In genomic region chr10:52235461-52235860, GRCm38 (mm10) we compare ENCODE assay signal across 10 mouse cellular contexts. TPM values are rescaled to one million over a fixed set of nuclear protein-coding genes. Genes with fewer than 3 reads are reported as not detected.
A peak's percentile ranks its signal among the peaks of the same experiment; 100 is the strongest.
DNase-seq lines count a peak whose midpoint lies in the region; ATAC-seq and TF ChIP-seq lines count a peak whose summit lies in the region.
"Had no signal": no experiment of that assay in that cellular context is flagged by ENCODE, and none has a peak within 500 bp of the region (broad histone marks: within the 10 kb centered on the region; RNA-seq: fewer than 3 reads in every experiment).

No protein-coding gene starts in this region.

- no peaks in the 10 kb centered on the region for H3K27me3 ChIP-seq in heart, embryonic 12.5 days (replicated peaks)
- H3K27me3 ChIP-seq in E14TG2a.4 (ENCODE audit: insufficient read depth, low read length), result no peaks in the 10 kb centered on the region
- H3K27me3 ChIP-seq in forebrain, embryonic 15.5 days, result no peaks in the 10 kb centered on the region
- peaks cover 3% of the 10 kb centered on the region; the same call in 1 of the 2 replicates for H3K27me3 ChIP-seq in limb, embryonic 13.5 days

- H3K4me3 ChIP-seq in heart, embryonic 12.5 days, result no peak overlapping the region
- H3K4me3 ChIP-seq in E14TG2a.4 (replicated peaks; ENCODE audit: low read length), result peak overlapping the region; percentile 92; the same call in 1 of the 2 replicates
- peak overlapping the region; percentile 64 for H3K4me3 ChIP-seq in forebrain, embryonic 15.5 days
- no peak overlapping the region for H3K4me3 ChIP-seq in limb, embryonic 13.5 days

- H3K4me2 ChIP-seq in heart, embryonic 12.5 days, result peak overlapping the region; percentile 82; the same call in 1 of the 2 replicates
- peak overlapping the region; percentile 88 for H3K4me2 ChIP-seq in forebrain, embryonic 15.5 days (replicated peaks)
- H3K4me2 ChIP-seq in limb, embryonic 13.5 days (replicated peaks), result peak overlapping the region; percentile 77

- H3K9me3 ChIP-seq in heart, embryonic 12.5 days (replicated peaks), result no peaks in the 10 kb centered on the region
- peaks cover 4% of the 10 kb centered on the region for H3K9me3 ChIP-seq in E14TG2a.4 (ENCODE audit: low read length)
- H3K9me3 ChIP-seq in forebrain, embryonic 15.5 days, result no peaks in the 10 kb centered on the region
- no peaks in the 10 kb centered on the region for H3K9me3 ChIP-seq in limb, embryonic 13.5 days

- H3K4me1 ChIP-seq in heart, embryonic 12.5 days (replicated peaks), result peaks cover 7% of the 10 kb centered on the region
- peaks cover 64% of the 10 kb centered on the region for H3K4me1 ChIP-seq in E14TG2a.4 (replicated peaks; ENCODE audit: low read depth, low read length)
- H3K4me1 ChIP-seq in forebrain, embryonic 15.5 days, result peaks cover 16% of the 10 kb centered on the region
- peaks cover 16% of the 10 kb centered on the region for H3K4me1 ChIP-seq in limb, embryonic 13.5 days

- DNase-seq in heart, adult 8-10 months (ENCODE audit: low spot score), result no peak
- DNase-seq in right cerebral cortex, postnatal 14 days, result no peak
- DNase-seq in T-cell, adult 2 months (ENCODE audit: low spot score), result no peak
- no peak for DNase-seq in gastrocnemius, adult 18-20 months (ENCODE audit: low spot score)
- DNase-seq: cerebellum, adult 18-20 months had no signal

- H3K36me3 ChIP-seq in heart, embryonic 12.5 days, result no peaks in the 10 kb centered on the region
- peaks cover 4% of the 10 kb centered on the region; the same call in 1 of the 2 replicates for H3K36me3 ChIP-seq in E14TG2a.4 (ENCODE audit: insufficient read depth, low read length)
- no peaks in the 10 kb centered on the region for H3K36me3 ChIP-seq in forebrain, embryonic 15.5 days
- no peaks in the 10 kb centered on the region for H3K36me3 ChIP-seq in limb, embryonic 13.5 days

- 77% methylated on average over 5 of the region's 5 CpGs for WGBS in heart, embryonic 12.5 days
- 78% methylated on average over 5 of the region's 5 CpGs for WGBS in forebrain, embryonic 15.5 days
- WGBS in limb, embryonic 13.5 days, result 82% methylated on average over 5 of the region's 5 CpGs

- H3K27ac ChIP-seq in heart, embryonic 12.5 days (ENCODE audit: poor library complexity, severe bottlenecking), result no peak overlapping the region
- no peak overlapping the region for H3K27ac ChIP-seq in forebrain, embryonic 15.5 days (replicated peaks)
- H3K27ac ChIP-seq in limb, embryonic 13.5 days, result no peak overlapping the region

- no peak for ATAC-seq in heart, embryonic 12.5 days (ENCODE audit: insufficient number of reproducible peaks, low FRiP score)
- no peak for ATAC-seq in forebrain, embryonic 15.5 days (replicated peaks)
- ATAC-seq in limb, embryonic 13.5 days (ENCODE audit: low FRiP score, low read depth), result no peak

- TF ChIP-seq CTCF in E14TG2a.4 (conservative IDR thresholded peaks at IDR 0.05; ENCODE audit: low read length), result no peak

- no peak overlapping the region for H3K9ac ChIP-seq in heart, embryonic 12.5 days
- H3K9ac ChIP-seq in forebrain, embryonic 15.5 days (replicated peaks), result no peak overlapping the region
- no peak overlapping the region for H3K9ac ChIP-seq in limb, embryonic 13.5 days

RNA-seq across cellular contexts. Expression of gene Dcbld1, which starts 2.0 kb away (rescaled TPM):
- polyA plus RNA-seq in heart, embryonic 12.5 days (2016; fragmentation: Nextera tagmentation; extraction: Ambion mirVana), result 9.3 and 9.9 TPM in 2 replicates
- total RNA-seq in heart, adult 8-10 months (2022), result 1 to 10 TPM; 3.4 to 4.4 (median 4.0) TPM
- 19.9 and 22.0 TPM in 2 replicates for polyA plus RNA-seq in forebrain, embryonic 15.5 days (2015; fragmentation: Nextera tagmentation; extraction: Ambion mirVana)
- polyA plus RNA-seq in limb, embryonic 13.5 days (2015; fragmentation: Nextera tagmentation; extraction: Ambion mirVana), result 20.2 and 22.0 TPM in 2 replicates
- total RNA-seq in gastrocnemius, adult 18-20 months (2021), result 1 to 10 TPM; 1.3 to 1.7 TPM

RNA-seq across cellular contexts. Expression of gene Ros1, which starts 40.4 kb away (rescaled TPM):
- 0.03 TPM in 1 of 2 replicates, not detected in the other for polyA plus RNA-seq in heart, embryonic 12.5 days (2016; fragmentation: Nextera tagmentation; extraction: Ambion mirVana)
- total RNA-seq in heart, adult 8-10 months (2022), result under 1 TPM in 1 of 4 experiments, not detected in 3; 0.03 TPM
- not detected in 2 replicates for polyA plus RNA-seq in forebrain, embryonic 15.5 days (2015; fragmentation: Nextera tagmentation; extraction: Ambion mirVana)
- not detected in 2 replicates for polyA plus RNA-seq in limb, embryonic 13.5 days (2015; fragmentation: Nextera tagmentation; extraction: Ambion mirVana)
- total RNA-seq in gastrocnemius, adult 18-20 months (2021), result under 1 TPM in 1 of 2 experiments, not detected in 1; 0.09 TPM
- total RNA-seq: layer of hippocampus, adult 18-20 months had no signal

Comparison
In these comparisons a context has a peak if more than half of its experiments do, and no peak if none do; other contexts are left out.
1. H3K4me3 ChIP-seq: peak in E14TG2a.4 (single experiment) and forebrain, embryonic 15.5 days (single experiment); none in heart, embryonic 12.5 days (single experiment) and limb, embryonic 13.5 days (single experiment).
2. Peak in every context shown above with its lines, with median percentiles within 50 percentile points of each other: H3K4me2 ChIP-seq.